Mouse (Mus musculus): ENCODE data around the gene Acot13. TPM values are rescaled to one million over a fixed set of nuclear protein-coding genes. Genes with fewer than 3 reads are reported as not detected.
A peak's percentile ranks its signal among the peaks of the same experiment; 100 is the strongest.
"Not testable (repeated sequence)": the region's sequence is repeated elsewhere in the genome, so short reads cannot be mapped to it uniquely, and the experiment has no call there.

The Acot13 gene
- polyA plus RNA-seq, 1 experiment from 2014 or later = 47.5 TPM

DNA sequence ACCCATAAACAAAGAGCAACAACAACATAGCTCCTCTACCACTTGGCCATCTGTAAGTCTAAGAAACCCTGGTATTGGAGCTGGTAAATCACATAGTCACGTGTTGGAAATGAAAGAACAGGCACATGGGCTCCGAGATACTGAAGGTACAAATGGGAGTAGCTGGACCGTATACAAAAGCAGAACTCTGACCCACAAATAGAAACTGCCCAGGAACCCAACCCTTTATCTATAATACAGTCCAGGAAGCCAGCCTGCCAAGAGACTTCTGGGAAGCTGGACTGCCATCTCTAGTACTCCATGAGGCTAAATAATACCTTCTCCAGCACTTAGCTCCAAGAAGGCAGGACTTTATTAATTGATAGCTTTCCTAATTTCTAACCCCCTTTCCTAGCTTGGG, 21.2 kb upstream of the Acot13 start:
- no peak for ATAC-seq (ENCODE audit: low FRiP score, low read depth)
- no peak overlapping the region for H3K4me2 ChIP-seq (replicated peaks)
- WGBS = 84% methylated on average over 3 of the region's 3 CpGs

DNA sequence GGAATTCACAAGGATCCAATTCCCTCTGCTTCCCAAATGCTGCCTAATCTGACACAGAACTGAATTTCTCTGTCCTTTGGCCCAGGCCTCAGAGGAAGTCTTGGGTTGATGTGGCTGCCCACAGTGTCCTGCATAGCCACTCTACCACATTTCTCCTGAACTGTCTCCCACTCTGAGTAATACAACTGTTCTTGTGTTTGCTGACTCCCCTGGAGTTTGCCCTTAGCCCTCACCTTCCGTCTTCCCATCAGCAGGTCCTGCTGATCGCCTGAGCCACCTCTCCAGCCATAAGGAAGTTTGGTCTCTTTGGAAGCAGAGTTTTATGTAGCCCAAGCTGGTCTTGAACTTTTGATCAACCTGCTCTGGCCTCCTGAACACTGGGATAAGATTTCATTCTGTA, 20.6 kb upstream of the Acot13 start:
- Histone ChIP-seq H3K27me3 (no peaks in the 10 kb centered on the region; the same call in 1 of the 2 replicates), H3K9me3 (no peaks in the 10 kb centered on the region), H3K36me3 (no peaks in the 10 kb centered on the region), H3K9ac (replicated peaks) (no peak overlapping the region), H3K27ac (replicated peaks) (no peak overlapping the region), H3K4me3 (no peak overlapping the region), H3K4me2 (replicated peaks) (no peak overlapping the region), H3K4me1 (no peaks in the 10 kb centered on the region)
- 85% methylated on average over 2 of the region's 2 CpGs for WGBS
- no peak for ATAC-seq (ENCODE audit: low FRiP score, low read depth)

More for the DNA sequence above, 21.2 kb upstream of the Acot13 start:
- Histone ChIP-seq H3K9ac (replicated peaks) (no peak overlapping the region), H3K27me3 (no peaks in the 10 kb centered on the region; the same call in 1 of the 2 replicates), H3K27ac (replicated peaks) (no peak overlapping the region), H3K36me3 (no peaks in the 10 kb centered on the region), H3K4me1 (no peaks in the 10 kb centered on the region), H3K9me3 (no peaks in the 10 kb centered on the region), H3K4me3 (no peak overlapping the region)

GRCm38 (mm10) chr13:24849318-24849717, 18.0 kb upstream of the Acot13 start:
- H3K9me3 ChIP-seq = no peaks in the 10 kb centered on the region
- H3K4me1 ChIP-seq = peaks cover 12% of the 10 kb centered on the region
- no peak overlapping the region for H3K4me2 ChIP-seq (replicated peaks)
- H3K4me3 ChIP-seq = no peak overlapping the region
- H3K27me3 ChIP-seq = no peaks in the 10 kb centered on the region; the same call in 1 of the 2 replicates
- H3K9ac ChIP-seq (replicated peaks) = no peak overlapping the region
- no peaks in the 10 kb centered on the region for H3K36me3 ChIP-seq
- no peak overlapping the region for H3K27ac ChIP-seq (replicated peaks)
- ATAC-seq (ENCODE audit: low FRiP score, low read depth) = no peak
- WGBS = 87% methylated on average over 4 of the region's 4 CpGs

GRCm38 (mm10) chr13:24844983-24845955, 13.9 kb upstream of the Acot13 start, which contains the start of gene D130043K22Rik:
TSS of gene D130043K22Rik (plus strand) at chr13:24845135.
- ATAC-seq (ENCODE audit: low FRiP score, low read depth) = peak; percentile 97
- H3K9ac ChIP-seq (replicated peaks) = peak within 1 kb of the TSS; percentile 49
- H3K4me2 ChIP-seq (replicated peaks) = peak within 1 kb of the TSS; percentile 83
- no peaks in the 10 kb centered on the region for H3K9me3 ChIP-seq
- 10% methylated on average over 40 of the region's 40 CpGs for WGBS
- H3K27me3 ChIP-seq = no peaks in the 10 kb centered on the region; the same call in 1 of the 2 replicates
- H3K27ac ChIP-seq (replicated peaks) = peak within 1 kb of the TSS; percentile 46
- H3K36me3 ChIP-seq = peaks cover 9% of the 10 kb centered on the region; the same call in 1 of the 2 replicates
- peaks cover 12% of the 10 kb centered on the region for H3K4me1 ChIP-seq
- H3K4me3 ChIP-seq = peak within 1 kb of the TSS; percentile 55

GRCm38 (mm10) chr13:24841702-24842101, 10.4 kb upstream of the Acot13 start:
- 94% methylated on average over 3 of the region's 3 CpGs for WGBS
- Histone ChIP-seq H3K27ac (replicated peaks) (no peak overlapping the region), H3K27me3 (no peaks in the 10 kb centered on the region), H3K4me1 (peaks cover 12% of the 10 kb centered on the region), H3K4me2 (replicated peaks) (no peak overlapping the region), H3K36me3 (peaks cover 14% of the 10 kb centered on the region; the same call in 1 of the 2 replicates), H3K9me3 (no peaks in the 10 kb centered on the region), H3K9ac (replicated peaks) (no peak overlapping the region), H3K4me3 (no peak overlapping the region)
- no peak for ATAC-seq (ENCODE audit: low FRiP score, low read depth)

DNA sequence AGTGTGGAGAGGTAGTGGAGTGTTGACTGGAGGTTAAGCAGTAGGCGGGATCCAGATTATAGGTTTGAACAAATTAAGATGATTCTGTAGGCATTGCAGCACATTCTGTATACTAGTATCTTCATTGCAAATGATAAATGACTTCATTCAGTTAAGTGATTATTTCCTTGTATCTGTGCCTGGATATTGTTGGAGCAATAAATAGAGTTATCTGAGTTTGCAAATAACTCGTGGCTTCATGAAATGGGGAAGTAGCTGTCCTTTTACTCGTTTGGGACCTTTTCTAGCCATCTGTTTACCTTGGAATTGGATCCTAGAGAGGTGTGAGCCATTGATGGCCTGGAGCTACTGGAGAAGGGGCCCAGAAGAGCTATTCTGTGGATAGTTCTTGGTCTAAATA, 8.5 kb upstream of the Acot13 start:
- no peaks in the 10 kb centered on the region for H3K27me3 ChIP-seq
- peaks cover 5% of the 10 kb centered on the region for H3K4me1 ChIP-seq
- H3K4me2 ChIP-seq (replicated peaks) = no peak overlapping the region
- ATAC-seq (ENCODE audit: low FRiP score, low read depth) = no peak
- H3K36me3 ChIP-seq = peaks cover 14% of the 10 kb centered on the region; the same call in 1 of the 2 replicates
- H3K9me3 ChIP-seq = no peaks in the 10 kb centered on the region
- 79% methylated on average over 3 of the region's 3 CpGs for WGBS
- H3K4me3 ChIP-seq = no peak overlapping the region
- no peak overlapping the region for H3K9ac ChIP-seq (replicated peaks)
- no peak overlapping the region for H3K27ac ChIP-seq (replicated peaks)

DNA sequence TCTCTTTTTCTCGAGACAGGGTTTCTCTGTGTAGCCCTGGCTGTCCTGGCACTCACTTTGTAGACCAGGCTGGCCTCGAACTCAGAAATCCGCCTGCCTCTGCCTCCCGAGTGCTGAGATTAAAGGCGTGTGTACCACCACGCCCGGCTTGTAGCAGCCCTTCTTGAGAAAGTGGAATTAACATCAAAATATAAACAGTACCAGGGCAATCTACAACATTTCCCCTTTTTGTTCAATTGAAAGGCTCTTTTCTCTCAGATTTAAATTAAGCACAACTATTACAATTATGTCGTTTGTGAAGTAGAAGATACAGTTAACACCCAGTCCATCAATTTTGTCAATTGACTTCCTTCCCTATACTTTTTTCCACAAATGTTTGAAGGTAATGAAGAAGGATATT, 6.4 kb upstream of the Acot13 start:
- H3K27me3 ChIP-seq; H3K9ac ChIP-seq (replicated peaks); ATAC-seq (ENCODE audit: low FRiP score, low read depth); H3K4me3 ChIP-seq; H3K27ac ChIP-seq (replicated peaks); H3K9me3 ChIP-seq; H3K4me2 ChIP-seq (replicated peaks): not testable (repeated sequence)
- Histone ChIP-seq H3K4me1 (peaks cover 13% of the 10 kb centered on the region), H3K36me3 (peaks cover 14% of the 10 kb centered on the region; the same call in 1 of the 2 replicates)
- WGBS = 95% methylated on average over 8 of the region's 8 CpGs

- peak overlapping the region; percentile 93 for H3K4me3 ChIP-seq
- H3K4me2 ChIP-seq (replicated peaks) = peak overlapping the region; percentile 78
- no peaks in the 10 kb centered on the region for H3K36me3 ChIP-seq
- peak overlapping the region; percentile 95 for H3K9ac ChIP-seq (replicated peaks)
- no peak for ATAC-seq (ENCODE audit: low FRiP score, low read depth)
- WGBS = 65% methylated on average over 2 of the region's 2 CpGs
- H3K27me3 ChIP-seq = no peaks in the 10 kb centered on the region
- peaks cover 21% of the 10 kb centered on the region for H3K4me1 ChIP-seq
- H3K9me3 ChIP-seq = no peaks in the 10 kb centered on the region
- no peak overlapping the region for H3K27ac ChIP-seq (replicated peaks)
Observed at GRCm38 (mm10) chr13:24832811-24833155, 1.4 kb upstream of the Acot13 start.

GRCm38 (mm10) chr13:24832131-24832810, 931 bp upstream of the Acot13 start:
- Histone ChIP-seq H3K9me3 (no peaks in the 10 kb centered on the region), H3K4me3 (peak overlapping the region; percentile 93), H3K4me2 (replicated peaks) (peak overlapping the region; percentile 78), H3K27me3 (no peaks in the 10 kb centered on the region), H3K36me3 (no peaks in the 10 kb centered on the region), H3K27ac (replicated peaks) (peak overlapping the region; percentile 87), H3K9ac (replicated peaks) (peak overlapping the region; percentile 95), H3K4me1 (peaks cover 21% of the 10 kb centered on the region)
- ATAC-seq (ENCODE audit: low FRiP score, low read depth) = peak; percentile 16; the same call in 1 of the 2 replicates
- 6% methylated on average over 21 of the region's 21 CpGs for WGBS

DNA sequence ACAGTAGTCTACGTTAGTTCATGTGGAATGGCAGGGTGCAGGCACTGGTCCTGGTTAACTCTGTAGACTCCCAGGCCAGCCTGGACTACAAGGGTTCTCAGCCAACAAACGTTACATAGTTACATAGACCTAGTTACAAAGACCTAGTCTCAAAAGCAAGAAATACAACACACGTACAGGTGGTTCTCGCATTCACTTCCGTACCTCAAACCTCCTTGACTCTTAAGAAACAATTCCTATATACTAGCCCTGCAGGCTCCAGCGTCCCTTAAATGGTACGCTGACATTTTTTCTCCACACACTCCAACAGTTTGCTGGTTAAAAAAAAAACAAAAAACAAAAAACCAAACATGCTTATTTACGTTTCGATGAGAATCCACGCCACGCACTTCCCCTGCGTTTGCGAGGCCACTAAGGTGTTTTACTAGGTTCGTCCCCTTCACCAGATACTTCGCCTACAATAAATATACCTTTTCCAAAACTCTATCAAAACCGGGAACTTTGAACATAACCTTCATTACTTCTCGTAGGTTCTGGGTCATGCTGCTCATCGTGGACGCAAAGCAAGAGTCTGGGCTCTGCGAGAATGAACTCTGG, 486 bp downstream of the Acot13 start:
- ATAC-seq (ENCODE audit: low FRiP score, low read depth) = no peak
- H3K4me2 ChIP-seq (replicated peaks) = peak overlapping the region; percentile 78
- H3K27ac ChIP-seq (replicated peaks) = peak overlapping the region; percentile 87; the same call in 1 of the 2 replicates
- 5% methylated on average over 20 of the region's 20 CpGs for WGBS
- no peaks in the 10 kb centered on the region for H3K36me3 ChIP-seq
- no peaks in the 10 kb centered on the region for H3K9me3 ChIP-seq
- peak overlapping the region; percentile 93 for H3K4me3 ChIP-seq
- H3K4me1 ChIP-seq = peaks cover 21% of the 10 kb centered on the region
- H3K27me3 ChIP-seq = no peaks in the 10 kb centered on the region
- peak overlapping the region; percentile 95 for H3K9ac ChIP-seq (replicated peaks)

DNA sequence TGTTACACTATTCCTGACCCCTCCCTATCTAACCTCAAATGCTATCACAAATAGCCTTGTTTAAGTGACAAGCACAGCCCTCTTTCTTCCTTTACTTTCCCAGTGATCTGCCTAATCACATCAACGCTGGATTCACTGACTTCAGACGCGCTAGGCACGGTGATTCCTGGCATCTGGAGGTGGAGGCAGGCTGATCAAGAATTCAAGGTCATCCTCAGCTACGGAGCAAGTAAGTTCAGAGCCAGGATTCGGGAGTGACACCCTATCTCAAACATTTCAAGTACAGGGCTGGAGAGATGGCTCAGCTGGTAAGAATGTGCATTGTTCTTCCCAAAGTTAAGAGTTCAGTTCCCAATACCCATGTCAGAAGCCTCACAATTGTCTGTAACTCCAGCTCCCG, 5.2 kb downstream of the Acot13 start:
- H3K4me1 ChIP-seq = 0 out of 2 replicates have a peak, but pooled peaks cover 3% of the 10 kb centered on the region
- H3K36me3 ChIP-seq = no peaks in the 10 kb centered on the region
- H3K9me3 ChIP-seq = no peaks in the 10 kb centered on the region
- no peaks in the 10 kb centered on the region for H3K27me3 ChIP-seq
- H3K4me3 ChIP-seq = no peak overlapping the region
- H3K27ac ChIP-seq (replicated peaks) = no peak overlapping the region
- no peak overlapping the region for H3K4me2 ChIP-seq (replicated peaks)
- H3K9ac ChIP-seq (replicated peaks) = no peak overlapping the region
- no peak for ATAC-seq (ENCODE audit: low FRiP score, low read depth)
- WGBS = 81% methylated on average over 7 of the region's 7 CpGs
